Mouse (Mus musculus) cerebellum, postnatal 10 days (tissue): ENCODE results near the gene Mmd2.

Source experiments
- DNase-seq, 2 experiments: peaks; one replicate each; pipeline ENCODE4 v3.0.0; 2021; ENCODE audit warnings: mixed read lengths in 2 of 2

Gene Mmd2

DNA sequence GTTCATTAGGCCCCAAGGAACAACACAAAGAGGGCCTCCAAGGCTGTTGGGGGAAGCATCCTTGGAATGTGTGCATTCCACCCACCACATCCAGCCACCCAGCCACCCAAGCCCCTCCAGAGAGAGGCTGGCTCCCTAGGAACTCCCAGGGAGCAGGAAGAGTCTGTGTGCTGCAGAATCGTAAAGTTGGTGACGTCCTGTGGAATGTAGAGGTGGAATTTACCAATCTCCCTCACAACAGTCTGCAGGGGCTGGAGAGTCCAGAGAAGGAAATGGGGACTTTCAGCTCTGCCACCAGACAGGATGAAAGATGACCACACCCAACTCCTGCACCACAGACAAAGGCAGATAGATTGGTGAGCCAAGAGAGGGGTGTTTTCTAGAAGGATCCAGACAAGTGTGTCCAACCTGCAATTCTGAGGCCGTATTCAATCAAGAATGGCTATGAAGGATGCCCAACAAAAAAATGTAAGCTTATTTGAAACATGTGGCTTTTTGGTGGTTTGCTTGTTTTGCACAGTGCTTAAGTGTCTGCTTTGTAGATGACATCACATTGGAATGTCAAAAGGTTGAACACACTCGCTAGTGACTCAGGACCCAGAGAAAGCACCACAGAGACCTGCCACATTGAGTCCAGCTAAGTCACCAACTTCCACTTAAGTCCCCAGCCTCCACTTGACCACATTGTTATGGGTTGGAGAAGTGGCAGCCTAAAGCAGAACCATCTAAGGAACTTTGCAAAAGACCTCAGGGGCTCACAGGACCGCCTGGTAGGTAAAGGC is 63.4 kb downstream of the Mmd2 start:
- no peak for DNase-seq

DNA sequence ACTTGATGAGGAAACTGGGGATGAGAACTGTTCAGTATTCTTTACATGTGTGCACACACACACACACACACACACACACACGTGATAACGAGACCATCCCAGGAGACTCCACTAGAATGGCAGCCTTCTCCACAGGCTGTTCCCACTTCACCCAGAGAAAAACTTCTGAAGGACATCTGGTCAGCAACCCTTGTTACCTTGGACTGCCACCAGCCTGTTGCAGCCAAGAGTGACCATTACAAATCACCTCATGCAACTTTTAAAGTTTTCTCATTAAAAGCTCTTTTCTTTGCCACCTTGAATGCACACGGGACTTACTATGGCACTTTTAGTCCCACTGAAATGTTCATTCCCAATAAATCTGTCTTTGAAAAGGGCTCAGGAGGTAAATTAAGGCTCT is 71.3 kb downstream of the Mmd2 start:
- no peak for DNase-seq

DNA sequence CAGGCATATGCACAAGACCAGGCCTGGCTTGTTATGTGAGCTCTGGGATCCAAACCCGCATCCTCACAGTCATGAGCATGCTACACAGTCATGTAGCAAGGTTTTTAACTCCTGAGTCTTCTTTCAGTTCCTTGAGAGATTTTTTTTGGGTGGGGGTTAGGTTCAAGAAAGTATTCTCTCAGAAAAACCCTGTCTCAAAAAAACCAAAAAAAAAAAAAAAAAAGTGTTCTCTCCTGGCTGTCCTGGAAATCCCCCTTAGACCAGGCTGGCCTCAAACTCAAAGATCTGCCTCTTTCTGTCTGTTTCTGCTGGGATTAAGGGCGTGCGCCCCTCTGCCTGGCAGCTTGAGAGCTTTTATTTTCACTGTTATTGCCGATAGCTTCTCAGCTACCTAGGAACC is 73.2 kb downstream of the Mmd2 start:
- DNase-seq = no peak

DNA sequence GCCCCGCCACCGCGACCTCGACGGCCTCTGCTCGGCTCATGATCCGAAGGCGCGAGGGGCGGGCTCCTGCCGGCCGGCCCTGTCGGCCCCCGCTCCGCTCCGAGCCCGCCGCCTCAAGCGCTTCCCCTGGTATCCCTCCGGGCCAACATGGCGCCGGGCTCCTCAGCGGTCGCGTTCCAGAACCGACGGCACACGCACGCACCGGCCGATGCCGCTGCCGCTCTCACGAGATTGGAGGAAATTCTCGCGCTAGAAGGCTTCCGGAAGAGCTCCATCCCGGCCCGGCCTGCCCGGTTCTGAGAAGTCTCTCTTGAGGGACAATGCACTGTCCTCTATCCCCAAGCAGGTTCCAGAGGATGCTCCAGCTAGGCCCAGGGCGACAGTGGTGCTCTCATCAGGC is 78.7 kb downstream of the Mmd2 start, which contains the start of gene Papolb:
TSS of gene Papolb (minus strand) at position 162 of the 400 bp plus-strand sequence.
- no peak for DNase-seq

DNA sequence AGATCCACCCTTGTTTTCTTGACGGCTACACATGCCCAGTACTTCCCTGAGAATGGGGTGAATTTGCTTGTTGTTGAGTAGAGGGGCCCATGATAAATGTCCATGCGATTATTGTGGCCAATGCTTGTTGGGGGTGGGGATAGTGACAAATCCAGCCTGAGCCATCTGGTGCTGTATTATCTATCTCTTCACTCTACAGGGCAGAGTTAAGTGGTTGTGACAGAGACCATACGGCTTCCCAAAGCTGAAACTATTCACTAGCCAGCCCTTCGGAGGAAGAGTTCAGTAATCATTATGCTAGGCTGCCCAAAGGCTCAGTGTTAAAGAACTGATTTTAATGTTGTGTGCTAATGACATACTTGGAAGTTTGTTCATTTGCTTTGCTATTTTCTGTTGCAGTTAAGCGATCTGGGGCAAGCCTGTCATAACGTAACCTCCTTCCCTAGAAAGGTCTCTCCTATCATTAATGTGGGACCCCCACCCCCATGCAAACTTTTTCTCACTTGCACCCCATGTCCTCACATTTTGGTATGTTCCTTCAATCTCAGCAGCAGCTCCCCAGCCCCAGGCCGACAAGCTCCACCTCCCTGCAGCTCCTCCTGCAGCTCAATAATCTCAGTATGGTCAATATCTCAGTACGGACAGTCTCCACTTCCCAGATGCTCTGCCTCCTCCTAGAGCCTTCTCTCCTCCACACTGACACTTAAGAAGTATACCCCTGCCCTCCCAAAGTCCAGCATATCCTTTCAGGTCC is 83.7 kb downstream of the Mmd2 start:
- peak; percentile 87 to 88 for DNase-seq

DNA sequence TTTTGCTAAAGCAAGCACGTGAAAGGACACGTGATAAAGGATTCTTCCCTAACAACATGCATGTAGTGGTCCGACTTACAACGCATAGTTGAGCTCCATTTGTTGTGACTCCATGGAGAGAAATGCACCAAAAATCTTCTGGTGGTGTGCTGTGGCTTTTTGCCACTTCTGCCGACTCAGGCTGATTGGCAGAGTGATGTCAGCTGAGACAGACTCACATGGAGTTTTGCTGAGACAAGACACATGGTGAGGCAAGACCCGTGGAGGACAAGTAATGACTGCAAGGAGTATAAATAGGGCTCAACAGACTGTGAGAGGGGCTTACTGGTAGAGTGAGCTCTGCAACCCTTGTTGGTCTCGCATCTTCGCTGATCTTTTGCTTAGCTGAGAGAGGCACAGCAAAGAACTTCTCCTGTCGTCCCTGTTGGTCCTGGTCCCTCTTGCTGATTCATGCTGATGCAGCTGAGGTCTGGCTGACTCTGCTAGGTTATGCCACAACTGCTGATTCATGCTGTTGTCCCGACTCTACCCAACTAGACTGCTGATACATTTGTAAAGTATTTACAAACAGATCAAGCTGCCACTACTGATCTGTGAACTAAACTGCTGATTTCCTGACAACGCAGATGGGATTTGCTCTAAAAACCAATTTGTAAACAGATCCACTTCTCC is 87.3 kb downstream of the Mmd2 start:
- no peak for DNase-seq

DNA sequence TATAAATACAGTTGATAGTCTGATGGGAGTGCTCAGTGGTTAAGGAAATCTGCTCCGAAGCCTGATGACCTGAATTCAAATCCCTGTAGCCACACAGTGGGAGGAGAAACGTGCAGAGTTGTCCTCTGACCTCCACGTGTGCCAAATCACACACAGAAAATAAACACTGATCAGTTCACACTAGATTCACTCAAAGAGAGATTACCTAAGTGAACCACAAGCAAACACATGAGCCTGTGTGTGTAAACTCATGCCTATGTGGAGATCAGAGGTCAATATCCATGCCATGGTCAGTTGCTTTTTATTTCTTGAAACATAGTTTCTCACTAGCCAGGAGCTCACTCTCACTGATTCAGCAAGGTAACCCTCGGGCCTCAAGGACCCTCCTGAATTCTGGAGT is 88.2 kb downstream of the Mmd2 start:
- DNase-seq = no peak

DNA sequence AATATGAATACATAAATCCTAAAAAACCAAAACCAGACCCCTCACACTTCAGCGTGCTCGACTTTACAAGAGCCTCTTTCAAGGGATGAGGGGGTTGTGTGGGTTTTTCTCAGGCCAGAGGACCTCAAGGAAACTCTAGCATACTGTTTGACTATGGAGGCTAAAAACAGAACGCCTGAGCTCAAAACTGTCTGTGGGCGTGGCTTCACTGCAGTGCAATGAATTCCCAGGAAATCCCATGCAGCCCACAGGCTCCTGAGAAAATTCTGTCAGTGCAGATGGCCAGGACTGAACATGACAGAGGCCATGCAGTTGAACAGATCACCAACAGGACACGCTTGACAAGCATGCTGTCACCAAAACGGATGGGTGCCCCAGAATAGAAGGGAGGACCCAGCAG is 89.6 kb downstream of the Mmd2 start:
- DNase-seq = no peak
